Mouse (Mus musculus): ENCODE results near the gene Sh3kbp1.

The Sh3kbp1 gene

DNA sequence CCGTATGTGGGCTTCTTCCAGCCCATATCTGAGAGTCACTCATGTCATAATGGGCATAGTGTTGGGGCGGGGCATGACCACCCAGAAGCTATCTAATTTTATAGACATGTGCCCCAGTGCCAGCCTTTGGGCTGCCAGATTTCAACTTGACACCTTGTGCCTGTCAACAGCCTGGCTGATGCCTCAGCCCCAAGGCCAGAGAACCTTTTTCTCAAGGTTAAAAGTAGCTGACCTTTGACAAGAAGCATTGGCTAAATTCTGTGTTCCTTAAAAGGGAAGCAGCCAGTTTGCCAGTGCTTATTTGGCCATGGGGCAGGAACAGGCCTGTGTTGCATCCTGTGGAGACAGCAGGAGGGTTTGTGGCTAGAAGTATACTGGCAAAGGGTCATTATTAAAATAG lies 315.5 kb downstream of the Sh3kbp1 start:
- no peak for DNase-seq

DNA sequence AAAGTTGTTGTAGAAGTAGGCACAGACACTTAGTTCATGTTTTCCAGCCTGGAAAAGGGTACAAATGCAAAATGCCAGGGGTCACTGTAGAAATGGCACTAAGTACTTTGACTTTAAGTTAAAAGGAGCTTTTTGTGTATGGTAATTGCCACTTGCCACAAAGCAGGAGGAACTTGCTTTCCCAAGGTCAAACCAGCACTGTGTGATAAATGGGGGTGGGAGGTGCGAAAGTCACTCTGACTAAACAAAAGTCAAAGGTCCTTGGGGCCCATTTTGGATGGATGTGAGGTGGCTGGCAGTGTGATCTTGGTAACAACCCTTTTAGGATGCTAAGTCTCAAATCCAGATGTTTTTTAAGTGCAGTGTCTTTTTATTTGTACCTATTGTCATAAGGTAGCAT lies 316.5 kb downstream of the Sh3kbp1 start:
- no peak for DNase-seq

DNA sequence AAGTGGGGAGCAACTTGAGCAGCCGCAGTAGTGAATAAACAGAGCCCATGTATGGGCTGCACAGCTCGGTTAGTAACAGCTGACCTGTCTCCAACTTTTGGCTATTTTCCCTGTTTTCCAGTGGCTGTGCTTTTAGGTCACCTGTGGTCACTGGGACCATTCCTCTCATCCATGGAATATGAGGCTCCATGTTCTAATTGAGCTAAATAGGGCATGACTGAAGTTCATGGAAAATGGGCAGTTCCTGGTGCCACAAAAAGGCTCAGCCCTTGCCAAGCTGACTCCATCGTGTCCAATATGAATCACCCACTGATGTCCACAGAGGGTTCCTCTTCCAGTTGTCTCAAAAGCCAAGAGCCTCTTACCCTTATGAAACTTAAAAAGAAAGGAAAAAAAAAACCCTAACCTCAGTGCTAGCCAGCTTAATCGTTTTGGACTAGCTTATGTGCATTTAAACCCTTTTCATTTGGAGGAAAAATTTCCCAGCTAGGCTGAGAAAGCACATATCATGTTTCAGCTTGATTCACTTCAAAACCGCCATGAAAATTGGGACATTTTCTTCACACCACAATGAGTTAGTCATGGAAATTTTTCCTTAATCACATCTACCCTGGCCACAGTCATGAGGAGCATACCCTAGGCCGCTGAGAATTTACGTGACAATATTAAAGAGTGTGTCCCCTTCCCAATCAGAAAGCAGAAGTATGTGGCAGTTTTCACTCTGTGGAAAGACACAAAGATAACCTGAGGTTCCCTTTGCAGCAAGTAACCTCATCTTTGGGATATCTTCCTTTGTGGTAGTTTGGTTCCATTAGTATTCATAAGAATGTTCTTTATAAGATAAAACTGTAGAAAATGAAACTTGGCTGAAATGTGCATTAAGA lies 326.7 kb downstream of the Sh3kbp1 start:
- DNase-seq = no peak

DNA sequence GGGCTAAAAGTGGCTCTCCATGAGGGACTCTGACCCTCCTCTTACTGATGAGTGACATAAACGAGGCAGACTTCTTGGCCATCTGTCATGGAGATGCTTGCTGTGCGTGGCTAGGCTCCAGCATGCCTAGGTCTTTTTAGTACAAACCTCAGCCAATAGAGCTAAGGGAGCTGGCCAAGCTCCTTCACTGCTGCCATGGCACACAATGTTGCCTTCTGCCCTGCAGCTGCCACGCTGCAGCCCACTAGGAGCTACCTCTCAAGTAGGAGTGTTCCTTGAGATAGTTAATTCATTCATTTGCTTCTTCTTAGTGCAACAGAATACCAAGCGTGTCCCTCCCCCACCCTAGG lies 327.3 kb downstream of the Sh3kbp1 start:
- DNase-seq = no peak

DNA sequence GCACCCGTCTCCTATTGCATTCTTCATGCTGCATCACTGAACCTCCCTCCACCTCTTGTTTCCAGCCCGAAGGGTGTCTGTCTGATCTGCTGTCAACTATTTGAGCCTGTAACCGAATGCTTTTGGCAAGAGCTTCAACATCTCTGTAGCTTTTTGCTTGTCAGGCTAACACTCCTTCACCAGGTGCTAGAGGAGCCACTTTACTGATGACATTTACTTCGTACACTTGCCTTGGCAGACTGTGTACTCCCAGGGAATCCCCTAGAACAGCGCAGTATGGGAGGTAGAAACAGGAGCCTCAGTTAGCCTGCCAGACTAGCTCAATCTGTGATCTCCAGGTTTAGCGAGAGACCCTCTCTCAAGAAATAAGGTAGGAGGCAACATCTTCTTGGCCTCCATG lies 328.4 kb downstream of the Sh3kbp1 start:
- DNase-seq = no peak

DNA sequence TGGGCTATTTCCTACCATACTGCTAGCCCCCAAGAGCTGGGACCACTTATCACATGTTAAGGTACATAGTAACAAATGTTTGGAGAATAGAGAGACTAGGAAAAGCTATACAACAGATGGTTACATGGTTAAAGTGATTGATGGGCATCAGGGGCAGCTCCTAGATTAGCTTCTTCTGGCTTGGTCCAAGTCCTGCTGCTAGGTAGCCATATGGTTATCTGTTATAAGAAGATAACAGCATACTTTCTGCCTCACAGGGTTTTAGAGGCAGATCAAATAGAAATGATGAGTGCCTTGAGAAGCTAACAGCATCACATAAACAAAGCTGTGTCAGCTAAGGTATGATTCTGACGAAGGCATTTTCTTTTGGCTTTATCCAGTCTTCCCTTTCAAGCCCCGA lies 334.3 kb downstream of the Sh3kbp1 start:
- DNase-seq = no peak

DNA sequence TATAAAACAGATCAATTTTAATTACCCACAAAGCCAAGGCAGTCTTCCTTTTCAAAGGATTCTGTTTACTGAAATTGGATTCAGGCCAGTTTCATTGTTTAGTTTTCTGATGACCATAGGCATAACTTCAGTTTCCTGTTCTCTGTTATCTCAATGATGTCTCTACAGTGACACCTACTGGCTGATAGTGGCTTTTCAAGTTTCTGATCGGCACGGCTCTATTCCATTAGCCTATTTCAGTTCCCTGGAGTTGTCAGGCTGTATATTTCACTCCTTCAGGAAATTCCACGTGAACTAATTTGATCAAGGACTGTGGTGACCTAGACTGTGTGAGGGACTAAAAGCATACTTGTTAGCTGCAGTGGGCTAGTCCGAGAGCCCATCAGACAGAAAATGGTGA lies 336.2 kb downstream of the Sh3kbp1 start:
- DNase-seq = peak; percentile 78

DNA sequence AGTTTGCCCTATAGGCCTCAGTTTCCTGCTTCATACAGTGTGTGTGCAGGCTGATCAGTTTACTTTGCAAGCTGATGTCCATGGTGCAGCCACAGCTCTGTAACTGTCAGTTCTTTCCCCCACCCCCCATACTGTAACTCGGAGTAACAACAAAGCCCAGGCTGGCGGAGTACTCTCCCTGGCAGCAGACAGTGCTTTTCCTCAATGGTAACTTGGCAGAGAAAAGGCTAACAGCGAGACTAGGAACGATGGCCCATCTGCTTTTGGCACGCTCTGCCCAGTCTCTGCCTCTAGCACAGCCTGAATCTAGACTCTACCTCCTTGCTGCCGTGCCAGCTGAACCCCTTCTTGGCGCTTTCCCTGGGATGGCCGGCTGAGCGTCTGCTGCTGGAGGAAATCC lies 336.9 kb downstream of the Sh3kbp1 start:
- no peak for DNase-seq

DNA sequence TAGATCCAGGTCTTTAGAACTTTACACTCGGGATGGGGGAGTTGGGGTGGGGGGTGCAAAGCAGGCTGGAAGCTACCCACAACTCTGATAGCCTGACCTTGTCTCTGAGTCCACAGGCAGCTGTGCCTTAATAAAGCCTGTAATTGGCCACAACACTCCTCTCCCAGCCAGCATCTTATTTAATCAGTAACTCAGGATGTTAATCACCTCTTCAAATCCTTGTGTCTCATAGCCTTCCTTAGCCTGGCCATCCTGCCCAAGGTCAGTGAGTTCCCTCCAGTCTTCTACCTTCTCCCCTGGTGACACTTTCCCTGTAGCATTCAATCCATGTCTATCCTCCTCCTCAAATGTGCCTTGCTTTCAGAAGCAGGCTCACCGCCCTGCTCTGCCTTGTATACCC lies 342.0 kb downstream of the Sh3kbp1 start:
- DNase-seq = peak; percentile 67

DNA sequence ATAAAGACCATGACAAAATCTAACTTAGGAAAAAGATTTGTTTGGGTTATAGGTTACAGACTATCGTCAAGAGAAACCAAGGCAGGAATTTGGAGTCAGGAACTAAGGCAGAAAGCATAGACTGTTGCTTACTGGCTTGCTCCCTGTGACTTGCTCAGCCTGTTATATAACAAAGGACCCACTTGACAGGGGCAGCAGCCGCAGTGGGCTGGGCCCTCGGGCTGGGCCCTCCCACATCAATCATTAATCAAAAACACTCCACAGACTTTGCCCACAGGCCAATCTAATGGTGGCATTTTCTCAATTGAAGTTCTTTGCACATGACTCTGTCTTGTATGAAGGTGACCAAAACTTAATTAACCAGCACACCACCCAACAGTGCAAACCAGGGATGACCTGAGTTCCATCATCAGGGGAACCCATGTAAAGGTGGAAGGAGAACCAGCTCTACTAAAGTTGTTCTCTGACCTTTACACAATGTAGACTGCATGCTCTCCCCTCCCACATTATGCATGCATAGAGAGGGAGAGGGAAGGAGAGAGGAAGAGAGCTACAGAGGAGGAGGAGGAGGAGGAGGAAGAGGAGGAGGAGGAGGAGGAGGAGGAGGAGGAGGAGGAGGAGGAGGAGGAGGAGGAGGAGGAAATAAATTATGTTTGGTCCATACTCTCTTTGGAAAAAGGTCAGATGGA lies 344.2 kb downstream of the Sh3kbp1 start:
- peak; percentile 78 for DNase-seq

DNA sequence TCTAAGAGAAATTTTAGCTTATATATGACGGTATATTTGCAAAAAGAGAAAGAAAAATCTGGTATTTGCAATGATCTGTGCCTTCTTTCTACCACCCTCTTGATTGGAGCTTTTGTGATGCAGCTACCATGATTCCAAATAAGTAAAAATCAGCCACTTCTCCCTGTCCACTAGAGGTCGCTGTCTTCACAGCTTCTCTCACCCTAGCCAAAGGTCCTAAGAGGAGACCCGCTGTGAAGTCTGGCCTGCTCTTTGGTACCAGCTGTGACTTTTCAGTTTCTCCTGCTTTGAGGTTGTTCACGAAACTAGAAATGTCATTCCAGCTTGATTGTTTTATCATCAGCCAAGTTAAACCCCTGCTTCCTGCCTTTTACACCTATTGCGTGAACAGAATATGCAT lies 346.7 kb downstream of the Sh3kbp1 start:
- peak; percentile 52 for DNase-seq

DNA sequence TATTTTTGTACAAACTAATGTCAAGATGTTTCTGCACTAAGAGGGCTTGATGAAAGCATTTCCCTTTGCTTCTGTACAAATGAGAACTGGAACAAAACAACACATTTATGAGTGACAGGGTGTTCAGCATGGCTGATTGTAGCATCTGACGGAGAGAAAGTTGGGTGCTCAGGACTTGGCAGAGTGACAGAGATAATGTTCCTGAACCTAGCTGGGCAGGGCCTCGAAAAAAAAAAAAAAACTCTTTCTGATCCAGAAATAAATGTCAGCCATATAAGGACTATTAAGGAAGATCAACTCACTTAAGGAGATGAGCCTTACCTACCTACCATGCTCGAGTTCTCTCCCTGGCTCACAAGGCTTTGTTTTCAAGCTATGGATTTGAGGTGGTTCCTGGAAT lies 349.2 kb downstream of the Sh3kbp1 start:
- DNase-seq = no peak

DNA sequence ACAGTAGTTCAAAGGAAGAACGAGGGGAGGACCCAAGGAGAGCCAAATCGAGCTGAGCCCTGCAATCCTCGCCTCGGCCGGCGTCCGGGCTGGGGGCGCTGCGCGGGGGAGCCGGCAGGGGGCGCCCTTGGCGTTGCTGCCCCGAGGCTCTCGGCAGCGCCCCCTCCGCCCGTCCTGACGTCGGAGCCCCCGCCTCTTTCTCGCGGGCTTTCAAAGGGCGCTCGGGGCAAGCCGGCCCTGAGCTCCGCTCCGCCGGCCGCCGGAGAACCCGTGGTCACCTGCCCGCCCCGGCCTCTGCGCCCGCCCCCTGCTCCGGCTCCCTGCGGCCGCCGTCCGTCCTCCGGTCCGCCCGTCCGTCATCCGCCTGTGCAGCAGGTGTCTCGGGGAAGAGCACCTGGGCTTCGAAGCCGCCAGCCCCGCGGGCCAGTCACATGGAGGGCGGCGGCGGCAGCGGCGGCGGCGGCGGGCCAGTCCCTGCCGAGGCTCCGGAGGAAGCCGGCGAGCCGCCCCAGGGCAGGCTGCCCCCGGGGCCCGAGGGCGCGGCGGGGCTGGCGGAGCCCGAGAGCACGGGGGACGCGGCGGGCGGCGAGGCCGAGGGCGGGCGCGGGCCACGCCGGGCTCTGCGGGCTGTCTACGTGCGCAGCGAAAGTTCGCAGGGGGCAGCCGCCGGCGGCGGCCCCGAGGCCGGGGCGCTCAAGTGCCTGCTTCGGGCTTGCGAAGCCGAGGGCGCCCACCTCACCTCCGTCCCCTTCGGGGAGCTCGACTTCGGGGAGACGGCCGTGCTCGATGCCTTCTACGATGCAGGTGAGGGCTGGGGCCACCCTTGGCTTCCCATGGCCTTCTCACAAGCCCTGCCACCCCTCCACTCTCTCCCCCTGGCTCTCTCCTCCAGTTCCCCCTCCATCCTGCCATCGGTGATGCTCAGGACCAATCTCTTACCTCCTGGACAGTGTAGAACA lies 361.2 kb downstream of the Sh3kbp1 start, which contains the start of gene Map3k15:
Map3k15 (plus strand) TSS at position 432 of the 959 bp plus-strand sequence.
- DNase-seq = peak; percentile 79

DNA sequence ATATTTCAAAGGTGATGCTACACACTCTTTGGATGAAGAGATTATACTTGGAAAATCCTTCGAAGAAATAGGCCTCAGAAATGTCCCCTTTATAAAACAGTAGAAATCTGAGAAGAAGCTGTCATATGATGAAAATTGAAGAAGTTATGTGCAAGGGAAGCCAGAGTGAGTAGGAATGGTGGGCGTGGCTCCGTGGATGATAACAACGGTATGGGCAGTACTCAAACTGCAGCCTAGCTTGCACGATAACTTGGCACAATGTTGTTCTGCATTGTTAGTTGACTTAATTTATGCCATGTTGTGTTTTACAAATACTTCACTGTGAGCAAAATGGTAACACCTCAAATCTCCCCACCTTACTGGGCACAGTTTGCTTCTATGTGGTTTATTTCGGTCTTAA lies 368.7 kb downstream of the Sh3kbp1 start:
- DNase-seq = no peak

All from kidney, adult 9 months (tissue).